Mouse (Mus musculus) midbrain, embryonic 11.5 days (tissue): Measurements from ENCODE around the gene Gm42688. TPM values are rescaled to one million over a fixed set of nuclear protein-coding genes. Genes with fewer than 3 reads are reported as not detected.

Experiments used
- ATAC-seq: fragments of 200-750 bp; cut with Nextera tagmentation; 2 replicates; pipeline ENCODE4 v1.8.0; 2017; ENCODE audit warnings: moderate TSS enrichment, moderate library complexity; ENCODE audit not compliant: low FRiP score
- DNase-seq: peaks from one replicate; pipeline ENCODE4 v3.0.0; 2015; ENCODE audit warnings: low spot score; ENCODE audit errors: missing footprints
- H3K27ac ChIP-seq: fragments of 300-500 bp; sonication (generic); 2 replicates; pipeline ENCODE4 v1.5.1; 2014; ENCODE audit warnings: low read depth, low read length
- H3K27me3 ChIP-seq: fragments of 300-500 bp; sonication (generic); 2 replicates; pipeline ENCODE4 v1.6.1; 2014; ENCODE audit warnings: mild to moderate bottlenecking, low read length, moderate library complexity, mixed read lengths; ENCODE audit not compliant: control insufficient read depth, insufficient read depth
- H3K36me3 ChIP-seq: fragments of 300-500 bp; sonication (generic); 2 replicates; pipeline ENCODE4 v1.6.1; 2014; ENCODE audit warnings: mild to moderate bottlenecking, low read length, moderate library complexity, mixed read lengths; ENCODE audit not compliant: control insufficient read depth, insufficient read depth
- H3K4me1 ChIP-seq: fragments of 300-500 bp; sonication (generic); 2 replicates; pipeline ENCODE4 v1.6.1; 2014; ENCODE audit warnings: low read length; ENCODE audit not compliant: control insufficient read depth, insufficient read depth
- H3K4me2 ChIP-seq: fragments of 300-500 bp; sonication (generic); 2 replicates; pipeline ENCODE4 v1.6.1; 2014; ENCODE audit warnings: mild to moderate bottlenecking, moderate library complexity
- H3K4me3 ChIP-seq: fragments of 300-500 bp; sonication (generic); 2 replicates; pipeline ENCODE4 v1.5.1; 2014; ENCODE audit warnings: low read depth, low read length
- H3K9ac ChIP-seq: fragments of 300-500 bp; sonication (generic); 2 replicates; pipeline ENCODE4 v1.6.1; 2014; ENCODE audit warnings: low read length
- H3K9me3 ChIP-seq: fragments of 300-500 bp; sonication (generic); 2 replicates; pipeline ENCODE4 v1.6.1; 2016; ENCODE audit warnings: low read length; ENCODE audit not compliant: control insufficient read depth
- WGBS: fragments of 180-500 bp; shearing (Covaris S2); extraction: QIAGEN DNeasy Blood & Tissue Kit; methylation state at CpG from one replicate; pipeline ENCODE4 v1.1.7; 2014; 5-methylcytosine and 5-hydroxymethylcytosine counted together
- polyA plus RNA-seq: library from polyadenylated mRNA; unstranded; fragments of >200 nt; fragmentation: Nextera tagmentation; extraction: Ambion mirVana; gene quantifications from 2 replicates; pipeline ENCODE4 v1.2.1, GENCODE M21; 2014

Gene Gm42688
- 1.2 and 2.3 TPM in 2 replicates for polyA plus RNA-seq

DNA sequence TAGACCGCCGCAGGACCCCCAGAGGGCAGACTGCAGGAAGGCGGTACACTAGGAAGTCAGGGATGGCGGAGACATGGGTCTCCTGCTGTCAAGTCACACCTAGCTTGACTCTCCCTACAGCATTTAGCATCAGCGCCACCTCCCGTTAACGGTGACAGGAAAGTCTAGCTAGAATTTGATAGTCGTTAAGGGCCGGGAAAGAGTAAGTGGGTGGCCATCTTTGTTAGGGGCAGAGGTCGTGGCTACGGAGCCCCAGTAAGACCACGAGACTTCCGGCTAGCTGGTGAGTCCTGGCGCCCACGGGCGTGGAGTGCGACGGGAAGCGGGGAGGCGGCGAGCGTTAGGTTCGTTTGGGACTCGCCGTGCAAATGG, at the start of gene Gm42688, which contains the start of gene Ccdc142:
Gm42688 (plus strand) TSS at position 302 of the 372 bp plus-strand sequence.
Ccdc142 (plus strand) TSS at position 286 of the 372 bp plus-strand sequence.
- H3K4me3 ChIP-seq, result peak within 1 kb of the TSS; percentile 72
- no peaks in the 10 kb centered on the region for H3K9me3 ChIP-seq
- peak within 1 kb of the TSS; percentile 58 for H3K27ac ChIP-seq
- H3K9ac ChIP-seq, result peak within 1 kb of the TSS; percentile 75
- peak within 1 kb of the TSS; percentile 99 for H3K4me2 ChIP-seq
- peak; percentile 96 for DNase-seq
- peaks cover 13% of the 10 kb centered on the region for H3K4me1 ChIP-seq
- H3K36me3 ChIP-seq, result no peaks in the 10 kb centered on the region
- peaks cover 9% of the 10 kb centered on the region; the same call in 1 of the 2 replicates for H3K27me3 ChIP-seq
- peak; percentile 87 for ATAC-seq
- WGBS, result under 1% methylated on average over 25 of the region's 25 CpGs

DNA sequence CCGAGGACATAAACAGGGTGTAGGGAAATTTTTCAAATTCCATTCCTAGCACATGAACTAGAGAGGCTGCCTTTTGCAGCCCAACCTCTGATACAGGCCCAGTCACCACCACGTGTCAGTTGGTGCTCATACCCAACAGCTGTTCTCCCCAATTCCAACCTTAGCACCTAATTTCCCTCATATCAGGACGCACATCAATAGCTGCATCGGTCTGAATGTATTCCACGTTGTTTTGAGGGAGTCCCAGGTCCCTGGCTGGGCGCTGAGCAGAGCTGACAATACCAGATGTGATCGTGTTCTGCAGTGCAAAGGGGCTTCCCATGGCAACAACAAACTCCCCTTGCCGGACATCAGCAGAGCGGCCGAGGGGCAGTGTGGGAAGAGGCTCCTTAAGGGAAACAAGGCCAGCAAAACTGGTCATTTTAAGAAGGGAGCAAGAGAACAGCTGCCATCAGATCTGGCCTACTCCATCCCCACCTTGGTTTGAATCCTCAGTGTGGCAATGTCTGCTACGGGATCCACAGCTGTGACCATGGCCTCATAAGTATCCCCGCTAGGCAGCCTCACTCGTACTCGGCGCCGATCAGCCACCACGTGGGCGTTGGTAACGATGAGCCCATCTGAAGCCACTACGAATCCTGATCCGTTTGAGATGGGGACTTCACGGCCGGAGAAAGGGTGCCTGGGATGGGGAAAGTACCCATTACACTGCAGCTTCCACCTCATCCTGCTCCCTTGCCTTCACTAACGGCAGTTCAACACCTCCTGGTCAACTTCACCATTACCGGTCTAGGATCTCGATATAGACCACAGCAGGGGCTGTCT, 48.1 kb upstream of the Gm42688 start:
- H3K36me3 ChIP-seq, result peaks cover 5% of the 10 kb centered on the region; the same call in 1 of the 2 replicates
- ATAC-seq, result 0 out of 2 replicates have a peak, but pooled peaks have one; percentile 2
- 3% methylated on average over 26 of the region's 26 CpGs for WGBS

DNA sequence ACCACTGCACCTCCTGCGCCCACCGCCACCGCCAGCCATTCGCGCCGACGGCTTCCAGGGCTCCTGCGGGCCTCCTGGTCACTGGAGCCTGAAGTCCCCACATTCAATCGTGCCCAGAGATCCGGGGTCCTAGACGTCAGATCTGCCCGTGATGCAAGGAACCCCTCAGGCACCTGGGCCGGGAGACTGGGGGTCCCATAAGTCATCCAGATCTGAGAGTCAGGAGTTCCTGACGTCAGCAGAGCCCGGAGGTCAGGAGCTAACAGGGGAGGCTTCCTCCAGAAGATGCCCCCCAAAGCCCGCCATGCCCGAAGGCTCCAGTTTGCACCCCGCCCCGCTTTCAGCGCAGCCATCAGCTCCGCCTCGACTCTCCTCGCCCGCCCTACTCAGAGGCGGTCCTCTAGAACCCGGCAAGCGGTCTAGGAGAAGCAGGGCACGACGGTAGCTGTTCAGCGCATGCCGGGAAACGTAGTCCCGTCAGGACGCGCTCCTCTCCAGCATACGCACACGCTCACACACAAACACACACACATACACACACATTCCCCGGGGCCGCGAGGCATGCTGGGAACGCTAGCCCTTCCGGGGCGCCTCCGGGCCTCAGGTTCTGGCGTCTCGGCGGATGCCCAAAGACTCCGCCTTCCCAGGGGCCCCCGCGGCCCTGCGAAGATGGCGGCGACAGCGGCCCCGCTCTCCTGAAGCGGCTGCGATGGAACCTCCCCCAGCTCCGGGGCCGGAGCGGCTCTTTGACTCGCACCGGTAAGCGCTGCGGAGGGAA, 47.2 kb upstream of the Gm42688 start, which contains the start of gene Aup1:
Aup1 (plus strand) TSS at position 448 of the 778 bp plus-strand sequence.
- ATAC-seq (peak; percentile 96), DNase-seq (peak; percentile 100)
- Histone ChIP-seq H3K4me1 (peaks cover 21% of the 10 kb centered on the region), H3K9ac (peak within 1 kb of the TSS; percentile 93), H3K36me3 (peaks cover 5% of the 10 kb centered on the region; the same call in 1 of the 2 replicates), H3K27me3 (no peaks in the 10 kb centered on the region), H3K4me3 (peak within 1 kb of the TSS; percentile 97), H3K4me2 (peak within 1 kb of the TSS; percentile 97), H3K27ac (peak within 1 kb of the TSS; percentile 80), H3K9me3 (no peaks in the 10 kb centered on the region)
- WGBS, result under 1% methylated on average over 57 of the region's 64 CpGs

More for the DNA sequence above, 48.1 kb upstream of the Gm42688 start:
- Histone ChIP-seq H3K9ac (peak overlapping the region; percentile 93), H3K9me3 (no peaks in the 10 kb centered on the region), H3K27me3 (no peaks in the 10 kb centered on the region), H3K4me3 (peak overlapping the region; percentile 97), H3K27ac (peak overlapping the region; percentile 27), H3K4me1 (peaks cover 21% of the 10 kb centered on the region), H3K4me2 (peak overlapping the region; percentile 97)
- peak; percentile 94 for DNase-seq

DNA sequence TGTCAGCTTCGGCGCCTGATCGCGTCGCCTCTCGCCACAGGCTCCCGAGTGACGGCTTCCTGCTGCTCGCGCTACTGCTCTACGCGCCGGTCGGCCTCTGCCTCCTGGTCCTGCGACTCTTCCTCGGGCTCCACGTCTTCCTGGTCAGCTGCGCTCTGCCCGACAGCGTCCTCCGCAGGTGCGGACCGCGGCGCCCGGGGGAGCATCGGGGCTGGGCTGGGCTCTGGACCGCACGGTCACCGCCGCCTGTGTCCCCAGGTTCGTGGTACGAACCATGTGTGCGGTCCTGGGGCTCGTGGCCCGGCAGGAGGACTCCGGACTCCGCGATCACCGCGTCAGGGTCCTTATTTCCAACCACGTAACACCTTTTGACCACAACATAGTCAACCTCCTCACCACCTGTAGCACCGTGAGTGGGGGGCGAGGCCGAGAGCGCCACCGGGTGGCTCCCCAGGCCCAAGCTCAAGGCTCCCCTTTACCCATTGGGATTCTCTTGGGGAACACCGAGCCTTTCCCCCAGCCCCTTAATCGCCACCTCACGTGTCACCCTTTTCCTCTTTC, 46.5 kb upstream of the Gm42688 start, which contains the start of gene Htra2:
Htra2 (minus strand) TSS at position 403 of the 561 bp plus-strand sequence.
- H3K36me3 ChIP-seq, result peaks cover 5% of the 10 kb centered on the region; the same call in 1 of the 2 replicates
- no peak for DNase-seq

DNA sequence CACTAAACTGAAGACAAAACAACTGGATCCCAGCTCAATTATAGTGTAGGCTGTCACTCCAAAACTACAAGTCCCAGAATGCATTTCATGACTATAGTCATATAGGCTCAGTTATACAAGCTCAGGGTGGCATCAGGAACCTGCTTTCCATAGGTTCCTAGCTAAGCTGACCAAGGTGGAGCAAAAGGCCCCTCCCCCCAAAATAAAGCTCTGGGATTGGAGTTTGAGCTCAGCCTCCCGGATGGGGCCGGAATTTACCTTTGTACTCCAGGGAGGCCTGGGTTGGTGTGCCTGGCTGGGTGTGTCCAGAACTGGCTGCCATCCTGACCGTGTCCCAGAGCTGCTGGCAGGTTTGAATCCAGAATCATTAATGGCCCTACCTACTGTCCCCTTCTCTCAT, 43.6 kb upstream of the Gm42688 start, which contains the start of gene Dqx1:
Dqx1 (plus strand) TSS at position 55 of the 400 bp plus-strand sequence.
- no peak within 1 kb of the TSS for H3K9ac ChIP-seq
- no peak within 1 kb of the TSS for H3K4me2 ChIP-seq
- DNase-seq (no peak), ATAC-seq (no peak)
- no peaks in the 10 kb centered on the region for H3K9me3 ChIP-seq
- H3K27ac ChIP-seq, result no peak within 1 kb of the TSS
- H3K4me1 ChIP-seq, result peaks cover 16% of the 10 kb centered on the region
- H3K27me3 ChIP-seq, result 0 out of 2 replicates have a peak, but pooled peaks cover 7% of the 10 kb centered on the region
- H3K4me3 ChIP-seq, result no peak within 1 kb of the TSS
- 53% methylated on average over 3 of the region's 3 CpGs for WGBS
- peaks cover 5% of the 10 kb centered on the region; the same call in 1 of the 2 replicates for H3K36me3 ChIP-seq

More for the DNA sequence above, 46.5 kb upstream of the Gm42688 start, which contains the start of gene Htra2:
- WGBS, result under 1% methylated on average over 49 of the region's 50 CpGs
- H3K4me1 ChIP-seq, result peaks cover 21% of the 10 kb centered on the region
- H3K4me3 ChIP-seq, result peak within 1 kb of the TSS; percentile 97
- H3K27ac ChIP-seq, result peak within 1 kb of the TSS; percentile 80
- H3K4me2 ChIP-seq, result peak within 1 kb of the TSS; percentile 97
- H3K27me3 ChIP-seq, result no peaks in the 10 kb centered on the region
- H3K9me3 ChIP-seq, result no peaks in the 10 kb centered on the region
- ATAC-seq, result peak; percentile 8; the same call in 1 of the 2 replicates
- H3K9ac ChIP-seq, result peak within 1 kb of the TSS; percentile 93

DNA sequence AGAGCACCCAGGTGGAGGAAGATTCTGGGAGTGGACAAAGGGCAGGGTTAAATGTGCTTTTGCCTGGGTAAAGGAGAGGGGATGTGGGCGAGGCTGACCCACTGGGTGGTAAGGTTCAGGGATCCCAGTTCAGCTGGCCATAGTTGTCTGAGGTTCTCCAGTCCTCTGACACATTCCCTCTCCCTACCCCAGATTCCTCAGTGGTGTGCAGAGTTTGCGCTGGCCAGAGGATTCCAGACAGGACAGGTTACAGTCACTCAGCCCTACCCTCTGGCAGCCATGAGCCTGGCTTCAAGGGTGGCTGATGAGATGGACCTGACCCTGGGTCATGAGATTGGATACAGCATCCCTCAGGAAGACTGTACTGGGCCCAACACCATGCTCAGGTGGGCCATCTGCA, 42.7 kb upstream of the Gm42688 start:
- DNase-seq (no peak), ATAC-seq (no peak)
- Histone ChIP-seq H3K27me3 (peaks cover 14% of the 10 kb centered on the region), H3K4me2 (no peak overlapping the region), H3K9me3 (no peaks in the 10 kb centered on the region), H3K9ac (no peak overlapping the region), H3K27ac (no peak overlapping the region), H3K4me1 (peaks cover 8% of the 10 kb centered on the region), H3K4me3 (no peak overlapping the region), H3K36me3 (peaks cover 5% of the 10 kb centered on the region; the same call in 1 of the 2 replicates)
- WGBS, result 73% methylated on average over 2 of the region's 2 CpGs

GRCm38 (mm10) chr6:83065995-83066394, 35.4 kb upstream of the Gm42688 start:
- Histone ChIP-seq H3K9me3 (no peaks in the 10 kb centered on the region), H3K36me3 (no peaks in the 10 kb centered on the region), H3K4me2 (no peak overlapping the region), H3K9ac (no peak overlapping the region), H3K27ac (no peak overlapping the region), H3K4me3 (no peak overlapping the region), H3K27me3 (peaks cover 84% of the 10 kb centered on the region), H3K4me1 (peaks cover 10% of the 10 kb centered on the region; the same call in 1 of the 2 replicates)
- 33% methylated on average over 8 of the region's 8 CpGs for WGBS
- ATAC-seq (no peak), DNase-seq (no peak)

DNA sequence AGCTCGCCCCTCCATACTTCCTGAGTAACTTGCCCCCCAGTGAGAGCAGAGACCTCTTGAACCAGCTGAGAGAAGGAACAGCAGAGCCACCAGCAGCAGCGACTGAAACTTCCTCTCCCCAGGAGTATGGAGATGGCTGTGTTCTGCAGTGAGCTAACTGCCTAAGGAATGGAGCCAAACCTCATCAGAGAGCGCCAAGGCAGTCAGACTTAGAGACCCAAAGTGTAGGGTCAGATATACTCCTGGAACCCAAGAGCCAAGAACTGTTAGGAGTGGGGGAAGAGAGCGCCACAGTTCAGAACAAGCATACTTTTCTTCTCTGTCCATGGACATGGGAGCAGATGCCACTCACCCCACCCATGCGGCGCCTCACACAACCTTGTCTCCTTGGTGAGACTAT, 35.0 kb upstream of the Gm42688 start:
- DNase-seq (no peak), ATAC-seq (no peak)
- Histone ChIP-seq H3K27me3 (peaks cover 89% of the 10 kb centered on the region), H3K9ac (no peak overlapping the region), H3K4me1 (peaks cover 14% of the 10 kb centered on the region), H3K4me2 (no peak overlapping the region), H3K9me3 (no peaks in the 10 kb centered on the region), H3K36me3 (no peaks in the 10 kb centered on the region), H3K4me3 (no peak overlapping the region), H3K27ac (no peak overlapping the region)
- 21% methylated on average over 6 of the region's 6 CpGs for WGBS
